ENCODE assay signal across 16 mouse cellular contexts in genomic region chr8:45737266-45737665, GRCm38 (mm10).
"Had no signal": no experiment of that assay in that cellular context is flagged by ENCODE, and none has a peak within 500 bp of the region (broad histone marks: within the 10 kb centered on the region; RNA-seq: fewer than 3 reads in every experiment).

No protein-coding gene starts in this region.

- H3K27ac ChIP-seq: layer of hippocampus, adult 2 months; limb, embryonic 13.5 days; liver, embryonic 15.5 days; midbrain, embryonic 10.5 days; midbrain, embryonic 15.5 days; neural tube, embryonic 12.5 days; stomach, embryonic 15.5 days had no signal

- DNase-seq: kidney, postnatal 10 days; kidney, postnatal 4 days; left cerebral cortex, postnatal 4 days; lung, adult 2 months; lung, postnatal 4 days; right cerebral cortex, postnatal 14 days; thymus, adult 2 months; thymus, postnatal 25 days had no signal

- H3K4me1 ChIP-seq: limb, embryonic 13.5 days; liver, embryonic 15.5 days; midbrain, embryonic 15.5 days; neural tube, embryonic 12.5 days; stomach, embryonic 15.5 days had no signal

- H3K4me2 ChIP-seq: limb, embryonic 13.5 days; liver, embryonic 15.5 days; midbrain, embryonic 15.5 days; neural tube, embryonic 12.5 days; stomach, embryonic 15.5 days had no signal

- H3K9me3 ChIP-seq: limb, embryonic 13.5 days; liver, embryonic 15.5 days; midbrain, embryonic 10.5 days; midbrain, embryonic 15.5 days; neural tube, embryonic 12.5 days; stomach, embryonic 15.5 days had no signal

- H3K4me3 ChIP-seq: layer of hippocampus, adult 2 months; limb, embryonic 13.5 days; liver, embryonic 15.5 days; midbrain, embryonic 10.5 days; midbrain, embryonic 15.5 days; neural tube, embryonic 12.5 days; stomach, embryonic 15.5 days had no signal

- ATAC-seq: lung, postnatal 0 days; midbrain, embryonic 15.5 days had no signal

- H3K36me3 ChIP-seq: limb, embryonic 13.5 days; neural tube, embryonic 12.5 days; stomach, embryonic 15.5 days had no signal

- H3K27me3 ChIP-seq: limb, embryonic 13.5 days; liver, embryonic 15.5 days; midbrain, embryonic 15.5 days; neural tube, embryonic 12.5 days; stomach, embryonic 15.5 days had no signal

- H3K9ac ChIP-seq: limb, embryonic 13.5 days; liver, embryonic 15.5 days; midbrain, embryonic 15.5 days; neural tube, embryonic 12.5 days; stomach, embryonic 15.5 days had no signal
